Mouse (Mus musculus): ENCODE data around the gene Sqor.

DNA sequence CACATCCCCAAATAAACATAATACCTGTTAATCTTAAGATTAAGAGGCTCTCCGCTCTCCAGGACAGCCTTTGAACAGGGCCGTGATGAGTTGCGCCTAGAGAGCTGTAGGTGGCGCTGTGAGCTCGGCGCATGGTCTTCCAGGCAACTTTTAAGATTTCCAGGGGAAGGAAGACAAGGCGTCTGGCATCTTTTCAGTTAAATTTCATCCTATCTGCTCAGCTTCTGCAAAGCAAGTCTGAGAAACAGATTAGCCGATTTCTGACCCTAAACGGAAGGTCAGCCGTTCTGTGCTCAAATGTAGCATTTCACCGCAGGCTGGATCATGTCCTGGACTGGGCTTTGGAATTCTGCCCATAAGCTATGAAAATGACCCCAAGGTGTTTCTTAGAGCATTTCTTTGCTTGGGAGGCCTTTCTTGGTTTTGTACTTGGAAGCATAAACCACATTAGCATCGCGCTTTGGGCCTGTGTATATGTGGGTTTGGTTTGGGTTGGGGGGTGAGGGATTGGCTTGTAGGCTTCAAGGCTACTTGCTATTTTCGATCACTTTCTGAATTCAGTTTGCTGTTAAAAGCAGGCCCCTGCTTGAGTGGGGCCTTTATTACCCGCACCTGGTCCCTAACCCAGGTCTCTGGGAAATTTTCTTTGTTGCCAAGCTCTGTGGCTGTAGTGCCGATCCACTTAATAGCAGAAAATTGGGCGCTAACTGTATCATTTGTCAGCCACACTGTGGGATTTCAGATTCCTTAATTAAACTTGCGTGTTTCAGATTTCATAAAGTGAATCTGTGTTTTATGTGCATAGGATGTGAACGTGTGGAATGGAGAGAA, 60.6 kb downstream of the Sqor start:
- peak; percentile 57; the same call in 1 of the 2 replicates for TF ChIP-seq CTCF (IDR thresholded peaks at IDR 0.05; ENCODE audit: control insufficient read depth, insufficient read depth, low read length)
- no peak for TF ChIP-seq POLR2A (IDR thresholded peaks at IDR 0.05; ENCODE audit: borderline replicate concordance, control insufficient read depth, low read depth, low read length)

All from bone marrow, adult 2 months (tissue).